Mouse (Mus musculus) cortical plate, adult 2 months (tissue): ENCODE measurements around the gene Map3k21. TPM values are rescaled to one million over a fixed set of nuclear protein-coding genes. Genes with fewer than 3 reads are reported as not detected.

Experiments used
- H3K27ac ChIP-seq: fragments of 200-500 bp; 2 replicates; pipeline ENCODE4 v1.5.1; 2012; ENCODE audit warnings: low read length, control low read depth, inconsistent platforms; ENCODE audit not compliant: insufficient read depth
- H3K4me1 ChIP-seq: fragments of 200-500 bp; 2 replicates; pipeline ENCODE4 v1.6.1; 2011; ENCODE audit warnings: low read length; ENCODE audit not compliant: control insufficient read depth, insufficient read depth
- H3K4me3 ChIP-seq: fragments of 200-500 bp; 2 replicates; pipeline ENCODE4 v1.5.1; 2011; ENCODE audit warnings: mild to moderate bottlenecking, low read length, control low read depth; ENCODE audit not compliant: insufficient read depth
- CTCF ChIP-seq: fragments of 200-500 bp; IDR thresholded peaks from 2 replicates; pipeline ENCODE4 v1.5.1; 2011; ENCODE audit warnings: mild to moderate bottlenecking, control low read depth, low read length; ENCODE audit not compliant: insufficient read depth; ENCODE audit errors: extremely low read depth
- POLR2A ChIP-seq: fragments of 200-500 bp; IDR thresholded peaks from 2 replicates; pipeline ENCODE4 v1.6.1; 2011; ENCODE audit warnings: mild to moderate bottlenecking, low read length, control low read depth; ENCODE audit not compliant: insufficient read depth; ENCODE audit errors: extremely low read depth
- polyA plus RNA-seq: library from polyadenylated mRNA; depleted of rRNA; stranded (reverse); fragments of >200 nt; gene quantifications from 2 replicates; pipeline ENCODE4 v1.2.3, GENCODE M21; 2012

Map3k21 gene
- polyA plus RNA-seq, 1 experiment: 2.4 TPM

GRCm38 (mm10) chr8:125913206-125913605, 3.0 kb downstream of the Map3k21 start:
- Histone ChIP-seq H3K27ac (no peak overlapping the region), H3K4me1 (no peaks in the 10 kb centered on the region), H3K4me3 (no peak overlapping the region)
- no peak for TF ChIP-seq CTCF
- no peak for TF ChIP-seq POLR2A

- no peak for TF ChIP-seq CTCF
- no peak overlapping the region for H3K27ac ChIP-seq
- no peak overlapping the region for H3K4me3 ChIP-seq
- no peaks in the 10 kb centered on the region for H3K4me1 ChIP-seq
Measured at GRCm38 (mm10) chr8:125914386-125914785, 4.1 kb downstream of the Map3k21 start.

- H3K27ac ChIP-seq: no peak overlapping the region
- H3K4me1 ChIP-seq: no peaks in the 10 kb centered on the region
- TF ChIP-seq CTCF (no peak), POLR2A (no peak)
- H3K4me3 ChIP-seq: no peak overlapping the region
Measured at GRCm38 (mm10) chr8:125917013-125917412, 6.8 kb downstream of the Map3k21 start.

- Histone ChIP-seq H3K27ac (no peak overlapping the region), H3K4me1 (no peaks in the 10 kb centered on the region), H3K4me3 (no peak overlapping the region)
- no peak for TF ChIP-seq CTCF
- no peak for TF ChIP-seq POLR2A
Measured at GRCm38 (mm10) chr8:125918719-125919118, 8.5 kb downstream of the Map3k21 start.

- Histone ChIP-seq H3K4me1 (no peaks in the 10 kb centered on the region), H3K4me3 (no peak overlapping the region), H3K27ac (no peak overlapping the region)
- TF ChIP-seq CTCF (no peak), POLR2A (no peak)
Measured at GRCm38 (mm10) chr8:125919560-125919959, 9.3 kb downstream of the Map3k21 start.

- H3K27ac ChIP-seq: no peak overlapping the region
- TF ChIP-seq CTCF: no peak
- H3K4me1 ChIP-seq: no peaks in the 10 kb centered on the region
- H3K4me3 ChIP-seq: no peak overlapping the region
Measured at GRCm38 (mm10) chr8:125920281-125920680, 10.0 kb downstream of the Map3k21 start.

GRCm38 (mm10) chr8:125920761-125921160, 10.5 kb downstream of the Map3k21 start:
- no peak for TF ChIP-seq CTCF
- TF ChIP-seq POLR2A: no peak
- no peak overlapping the region for H3K27ac ChIP-seq
- no peaks in the 10 kb centered on the region for H3K4me1 ChIP-seq
- H3K4me3 ChIP-seq: no peak overlapping the region

- no peak overlapping the region for H3K4me3 ChIP-seq
- no peak overlapping the region for H3K27ac ChIP-seq
- H3K4me1 ChIP-seq: no peaks in the 10 kb centered on the region
- no peak for TF ChIP-seq CTCF
- TF ChIP-seq POLR2A: no peak
Measured at GRCm38 (mm10) chr8:125922333-125922732, 12.1 kb downstream of the Map3k21 start.

- Histone ChIP-seq H3K27ac (no peak overlapping the region), H3K4me3 (no peak overlapping the region), H3K4me1 (no peaks in the 10 kb centered on the region)
- no peak for TF ChIP-seq POLR2A
- TF ChIP-seq CTCF: no peak
Measured at GRCm38 (mm10) chr8:125926636-125927035, 16.4 kb downstream of the Map3k21 start.

- Histone ChIP-seq H3K4me3 (no peak overlapping the region), H3K27ac (no peak overlapping the region), H3K4me1 (no peaks in the 10 kb centered on the region)
- no peak for TF ChIP-seq CTCF
- TF ChIP-seq POLR2A: no peak
Measured at GRCm38 (mm10) chr8:125930276-125931046, 20.2 kb downstream of the Map3k21 start.
